Mouse (Mus musculus) naive thymus-derived CD4-positive, alpha-beta T cell, adult 2 months (primary cell): ENCODE data around the gene Mark1.

Experiments used
- DNase-seq: peaks from one replicate; pipeline ENCODE4 v3.0.0-alpha.2; 2011; ENCODE audit warnings: low read depth

The Mark1 gene

DNA sequence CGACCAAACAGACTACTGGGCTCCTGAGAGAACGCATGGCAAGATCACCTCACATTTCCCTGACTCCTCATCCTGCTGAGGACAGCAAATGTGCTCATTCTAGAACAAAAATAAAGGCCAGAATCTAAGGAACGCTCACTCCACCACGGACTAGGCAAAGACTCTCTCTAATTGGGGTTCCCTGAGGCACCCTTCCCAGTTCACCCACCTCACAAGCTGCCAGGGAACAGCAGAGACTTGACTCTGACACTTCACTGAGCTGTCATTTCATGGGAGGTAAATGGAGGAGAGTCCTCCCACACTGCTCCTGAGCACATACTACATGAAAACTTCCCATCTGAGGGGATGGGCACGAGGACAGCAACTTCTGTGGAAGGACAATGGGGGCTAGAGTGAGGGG lies 37.5 kb downstream of the Mark1 start:
- no peak for DNase-seq

DNA sequence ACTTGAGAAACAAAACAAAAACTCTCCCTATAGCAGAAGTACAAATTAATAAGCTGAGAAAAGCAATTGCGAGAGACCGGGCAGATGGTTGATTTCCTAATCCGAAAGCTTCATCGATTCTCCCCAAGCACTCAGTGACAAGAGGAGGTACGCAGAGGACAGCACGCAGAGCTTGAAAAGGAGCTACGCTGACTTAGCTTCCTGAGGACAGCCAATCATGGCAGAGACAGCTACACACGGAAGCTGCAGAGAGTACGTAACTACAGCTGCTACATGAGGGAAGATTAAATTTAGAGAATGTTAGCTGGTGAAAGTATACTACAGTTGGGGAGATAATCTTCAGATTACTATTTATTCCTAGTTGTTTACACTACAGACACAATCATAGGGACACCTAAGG lies 40.6 kb downstream of the Mark1 start:
- peak; percentile 9 for DNase-seq

DNA sequence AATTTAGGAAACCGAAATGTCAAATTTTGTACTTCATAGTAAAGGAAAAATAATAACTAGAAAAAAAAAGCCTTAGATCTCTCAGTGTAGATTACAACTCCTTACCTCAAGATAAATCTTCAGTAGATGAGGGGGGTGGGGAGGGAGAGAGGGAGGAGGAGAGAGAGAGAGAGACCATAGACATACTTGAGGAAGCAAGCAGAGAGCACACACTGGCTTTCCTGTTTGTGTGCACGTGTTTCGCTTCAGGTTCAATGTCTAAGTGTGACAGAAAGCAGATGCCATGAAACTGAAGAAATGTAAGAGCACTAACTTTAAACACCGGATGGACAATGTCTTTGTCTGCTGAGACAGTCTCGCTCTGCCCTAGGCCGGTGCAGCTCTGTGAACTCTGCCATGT lies 41.0 kb downstream of the Mark1 start:
- no peak for DNase-seq

DNA sequence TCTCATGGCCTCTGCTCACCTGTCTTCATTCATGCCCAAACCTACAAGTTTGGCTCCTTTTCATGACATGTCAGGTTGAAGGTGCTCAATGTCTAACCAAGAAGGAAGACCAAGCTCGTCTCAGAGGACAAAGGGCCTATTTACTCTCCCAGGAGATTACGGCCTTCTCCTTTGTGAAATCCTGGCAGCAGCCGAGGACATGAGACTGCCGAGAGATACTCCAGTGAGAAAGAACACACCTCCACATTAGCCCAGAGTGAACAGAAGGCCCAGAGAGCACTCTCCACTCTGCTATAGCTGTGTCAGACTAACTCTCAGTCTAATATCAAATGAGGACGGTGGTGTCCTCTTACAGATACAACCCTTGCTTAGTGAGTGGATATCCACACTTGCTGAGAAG lies 47.6 kb downstream of the Mark1 start:
- no peak for DNase-seq

DNA sequence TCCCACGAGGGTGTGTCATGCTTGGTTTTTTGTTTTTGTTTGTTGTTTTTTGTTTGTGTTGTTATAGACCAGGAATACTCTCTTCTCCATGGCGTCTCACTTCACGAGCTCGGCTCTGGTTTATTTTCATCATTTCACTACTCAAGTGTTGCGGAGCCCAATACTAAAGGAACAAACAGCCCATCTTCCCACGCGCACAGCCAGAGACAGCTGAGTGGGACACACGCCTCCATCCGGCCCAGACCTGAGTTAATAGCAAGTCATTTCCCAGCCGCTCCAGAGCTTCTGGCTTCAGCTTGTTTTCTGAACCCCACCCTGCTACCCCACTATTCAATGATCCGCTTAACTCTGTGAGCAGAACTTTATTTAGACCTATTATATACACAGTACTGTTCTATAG lies 48.3 kb downstream of the Mark1 start:
- no peak for DNase-seq

DNA sequence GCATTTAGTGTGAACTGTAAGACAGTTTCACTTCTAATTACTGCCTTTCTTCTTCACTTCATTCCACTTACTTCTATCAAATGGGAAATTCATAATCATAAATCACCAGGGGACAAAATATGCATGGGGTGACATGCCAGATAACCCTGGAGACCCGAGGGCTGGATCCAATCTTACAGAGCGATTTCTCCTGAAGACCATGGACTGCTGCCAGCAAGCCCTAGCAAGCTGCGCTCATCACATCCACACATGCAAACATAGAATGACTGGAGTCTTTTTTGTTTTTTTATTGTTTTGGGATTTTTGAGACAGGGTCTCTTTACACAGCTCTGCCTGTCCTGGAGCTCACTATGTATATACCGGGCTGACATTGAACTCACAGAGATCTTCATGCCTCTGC lies 61.3 kb downstream of the Mark1 start:
- no peak for DNase-seq

DNA sequence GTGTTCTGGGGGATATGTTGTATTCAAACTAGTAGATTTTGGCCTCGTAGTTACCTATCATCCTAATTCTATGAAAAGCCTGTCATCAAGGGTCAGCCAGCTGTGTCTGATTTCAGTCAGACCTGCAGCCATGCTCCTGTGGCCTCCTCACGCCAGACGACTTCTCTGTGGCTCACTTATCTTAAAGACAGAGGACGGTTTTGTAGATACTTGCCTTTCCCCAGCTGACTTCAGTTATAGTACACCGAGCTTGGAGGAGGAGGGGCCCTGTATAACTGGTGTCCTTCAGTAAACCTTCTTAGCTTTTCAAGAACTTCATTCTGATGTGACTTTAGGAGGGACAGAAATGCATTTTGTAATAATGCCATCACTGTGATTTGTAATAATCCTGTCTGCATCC lies 63.4 kb downstream of the Mark1 start:
- DNase-seq, result no peak

DNA sequence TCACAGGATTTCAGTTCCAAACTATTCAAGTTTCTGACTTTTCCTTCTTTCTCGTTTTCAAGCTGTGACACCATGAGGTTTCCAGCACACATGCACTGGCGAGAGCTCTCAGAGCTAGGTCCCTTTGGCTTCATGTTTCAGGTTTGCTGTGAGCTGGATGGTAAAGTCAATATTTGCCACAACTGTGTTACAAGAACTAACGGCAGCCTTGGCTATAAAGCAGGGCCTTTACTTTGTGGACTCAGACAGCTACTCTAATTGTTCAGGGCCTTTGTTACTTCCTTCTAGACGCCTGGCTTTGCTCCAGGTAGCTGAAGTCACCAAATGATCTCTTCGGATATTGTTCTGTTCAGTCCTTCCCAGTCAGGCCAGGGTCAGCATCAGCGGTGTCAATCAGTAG lies 63.9 kb downstream of the Mark1 start:
- no peak for DNase-seq

DNA sequence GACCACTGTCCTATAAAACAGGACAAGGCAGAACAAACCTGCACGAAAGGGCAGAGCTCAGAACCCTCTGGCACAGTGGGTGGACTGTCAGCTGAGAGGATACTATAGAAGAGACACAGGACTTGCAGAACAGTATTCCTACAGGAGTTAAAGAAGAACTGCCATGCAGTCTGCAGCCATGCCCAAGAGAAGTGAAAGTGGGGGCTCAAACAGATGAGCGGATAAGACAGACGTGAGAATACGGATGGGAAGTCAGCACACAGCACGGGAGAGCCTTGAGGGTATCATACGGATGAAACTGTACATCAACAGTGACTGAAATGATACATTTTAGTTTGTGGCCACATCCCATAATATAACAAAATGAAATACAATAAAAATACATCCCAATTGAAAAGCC lies 68.3 kb downstream of the Mark1 start:
- no peak for DNase-seq

DNA sequence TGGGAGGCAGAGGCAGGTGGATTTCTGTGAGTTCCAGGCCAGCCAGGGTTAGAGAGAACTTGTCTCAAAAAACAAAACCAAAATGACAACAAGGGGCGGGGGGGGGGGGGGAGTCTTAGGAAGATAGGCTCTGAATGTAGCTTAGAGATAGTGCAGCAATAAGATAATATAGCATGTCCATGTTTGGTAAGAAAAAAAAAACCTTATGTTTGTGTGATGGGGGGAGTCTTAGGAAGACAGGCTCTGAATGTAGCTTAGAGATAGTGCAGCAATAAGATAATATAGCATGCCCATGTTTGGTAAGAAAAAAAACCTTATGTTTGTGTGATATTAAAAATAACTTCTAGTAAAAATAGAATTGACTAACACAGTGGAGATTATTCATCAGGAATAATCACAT lies 71.0 kb downstream of the Mark1 start:
- no peak for DNase-seq

DNA sequence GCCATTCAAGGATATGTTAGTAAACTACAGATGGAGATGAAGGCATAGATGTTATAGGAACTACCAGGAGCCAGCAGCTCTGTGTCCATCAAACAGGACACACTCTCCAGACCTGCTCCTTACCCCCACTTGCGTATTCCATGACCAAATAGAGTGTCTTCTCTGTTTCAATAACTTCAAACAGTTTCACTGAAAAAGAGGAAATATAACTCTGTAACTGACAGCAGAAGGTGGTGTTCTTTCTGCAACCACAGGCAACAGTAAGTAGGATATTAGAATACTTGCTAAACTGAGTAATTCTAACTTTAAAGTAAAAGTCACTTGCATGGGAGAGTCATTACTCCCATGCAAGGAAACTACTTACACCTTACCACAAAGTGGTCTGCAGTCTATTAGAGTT lies 71.5 kb downstream of the Mark1 start:
- DNase-seq, result no peak

DNA sequence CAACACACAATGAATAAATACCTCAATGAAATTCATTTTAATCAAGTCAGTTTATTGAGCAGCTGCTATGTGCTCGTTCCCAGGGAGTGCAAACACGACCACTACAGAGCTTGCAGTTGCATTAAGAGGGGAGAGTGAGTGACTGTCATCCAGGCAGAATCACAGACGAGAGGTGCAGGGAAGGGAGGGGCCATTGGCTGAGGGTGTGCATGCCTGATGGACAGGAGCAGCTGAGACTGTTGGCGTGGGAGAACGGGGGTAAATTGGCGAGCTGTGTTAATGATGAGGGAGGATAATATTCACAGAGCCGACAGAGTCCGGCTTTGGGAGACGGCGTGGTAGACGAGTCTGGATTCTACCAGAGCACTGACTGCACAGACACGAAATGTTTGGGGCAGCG lies 76.5 kb downstream of the Mark1 start:
- no peak for DNase-seq

DNA sequence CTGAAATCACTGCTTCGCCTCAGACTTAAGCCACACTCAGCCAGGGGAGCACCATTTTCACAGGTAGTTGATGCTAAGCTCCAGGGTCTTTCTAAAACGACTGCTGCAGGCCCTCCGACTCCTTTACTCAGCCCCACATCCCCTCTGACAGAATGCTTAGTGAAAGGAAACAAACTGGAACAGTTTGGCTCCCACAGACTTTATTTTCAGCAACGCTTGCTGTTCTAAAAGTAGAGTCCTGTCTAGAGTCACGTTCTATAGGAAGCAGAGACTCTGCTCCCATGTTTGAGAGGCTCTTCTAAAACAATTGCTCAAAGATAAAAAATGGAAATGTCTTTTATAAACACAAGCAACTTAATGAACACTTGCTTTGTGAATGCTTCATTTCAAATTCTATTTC lies 79.3 kb downstream of the Mark1 start:
- DNase-seq, result no peak

DNA sequence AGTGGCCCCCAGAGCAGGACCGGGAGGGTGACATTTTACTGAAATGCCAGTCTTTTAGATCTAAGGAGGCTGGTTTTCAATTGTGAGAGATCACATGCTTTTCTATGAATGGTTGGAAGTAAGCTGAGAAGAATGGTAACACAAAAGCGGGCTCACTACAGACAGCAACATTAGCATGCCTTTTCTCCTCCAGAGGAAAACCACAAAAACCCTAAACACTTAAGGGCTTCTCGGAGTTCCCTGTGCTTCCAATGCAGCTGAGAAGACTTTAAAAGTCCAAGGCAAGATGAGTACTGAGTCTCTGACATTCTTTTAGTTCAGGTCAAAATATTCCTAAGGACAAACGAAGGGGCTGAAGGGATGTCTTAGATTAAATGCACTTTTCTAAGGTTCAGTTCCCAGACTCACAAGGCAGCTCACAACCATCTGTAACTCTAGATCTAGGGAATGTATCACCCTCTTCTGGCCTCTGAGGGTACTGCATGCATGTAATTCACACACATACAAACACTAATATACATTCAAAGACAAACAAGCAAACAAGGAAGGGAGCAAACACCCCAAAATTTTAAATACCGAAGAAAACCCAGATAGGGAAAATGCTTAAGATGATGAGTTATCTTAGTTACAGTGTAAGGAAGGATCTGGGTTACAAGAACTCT lies 81.0 kb downstream of the Mark1 start:
- peak; percentile 30 for DNase-seq

DNA sequence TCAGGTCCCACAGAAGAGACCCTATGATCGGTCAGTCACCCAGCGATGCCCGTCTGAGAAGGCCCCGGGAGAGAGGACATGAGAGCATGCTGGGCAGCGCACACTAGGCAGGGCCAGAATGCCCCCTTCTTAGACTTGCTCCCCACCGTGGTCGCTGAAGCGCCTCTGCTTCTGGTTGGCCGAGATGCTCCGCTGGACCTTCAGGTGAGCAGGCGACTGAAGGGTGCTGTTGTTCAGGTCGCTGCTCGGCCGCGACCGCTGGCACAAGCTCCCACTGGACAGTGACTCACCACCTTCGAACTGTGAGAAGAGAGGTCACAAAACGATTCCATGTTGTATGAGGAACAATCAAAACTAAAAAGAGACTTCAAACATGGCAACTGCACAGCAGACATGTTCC lies 87.0 kb downstream of the Mark1 start:
- DNase-seq, result no peak

DNA sequence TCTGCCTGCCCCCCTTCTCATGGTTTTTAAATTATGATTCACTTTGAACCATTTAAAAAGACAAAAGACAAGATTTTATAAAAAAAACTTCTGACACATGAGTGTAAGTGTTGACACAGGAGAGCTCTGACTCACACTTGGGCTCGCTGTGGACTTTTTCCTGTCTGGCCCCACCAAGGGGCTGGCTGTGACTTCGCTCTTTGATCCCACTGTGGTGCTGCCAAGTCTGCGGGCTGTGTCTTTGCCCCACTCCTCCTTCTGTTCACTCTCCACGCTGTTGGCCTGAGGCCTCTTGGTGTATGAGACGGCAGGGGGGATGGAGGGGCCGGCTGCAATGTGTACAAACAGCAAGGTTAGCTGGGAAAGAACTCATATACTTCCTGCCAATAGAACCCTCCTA lies 87.5 kb downstream of the Mark1 start:
- no peak for DNase-seq

DNA sequence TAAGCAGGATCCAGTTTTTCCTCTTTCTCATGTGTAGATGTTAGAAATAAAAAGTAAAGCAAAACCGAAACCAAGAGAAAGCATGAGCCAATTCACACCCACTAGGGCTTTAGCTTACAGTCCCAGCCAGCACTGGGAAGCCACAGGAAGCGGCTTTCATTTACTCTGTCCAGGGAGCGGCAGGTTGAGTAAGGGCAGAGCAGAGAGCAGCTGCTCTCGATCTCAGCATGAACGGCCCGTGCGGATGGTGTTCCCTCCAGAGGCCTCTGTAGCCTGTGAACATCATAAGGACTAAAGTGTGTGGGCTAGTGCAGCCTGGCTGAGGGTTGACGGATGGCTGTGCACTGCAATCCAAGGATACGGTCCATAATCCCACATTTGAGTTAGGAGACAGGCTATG lies 90.8 kb downstream of the Mark1 start:
- DNase-seq, result peak; percentile 27

DNA sequence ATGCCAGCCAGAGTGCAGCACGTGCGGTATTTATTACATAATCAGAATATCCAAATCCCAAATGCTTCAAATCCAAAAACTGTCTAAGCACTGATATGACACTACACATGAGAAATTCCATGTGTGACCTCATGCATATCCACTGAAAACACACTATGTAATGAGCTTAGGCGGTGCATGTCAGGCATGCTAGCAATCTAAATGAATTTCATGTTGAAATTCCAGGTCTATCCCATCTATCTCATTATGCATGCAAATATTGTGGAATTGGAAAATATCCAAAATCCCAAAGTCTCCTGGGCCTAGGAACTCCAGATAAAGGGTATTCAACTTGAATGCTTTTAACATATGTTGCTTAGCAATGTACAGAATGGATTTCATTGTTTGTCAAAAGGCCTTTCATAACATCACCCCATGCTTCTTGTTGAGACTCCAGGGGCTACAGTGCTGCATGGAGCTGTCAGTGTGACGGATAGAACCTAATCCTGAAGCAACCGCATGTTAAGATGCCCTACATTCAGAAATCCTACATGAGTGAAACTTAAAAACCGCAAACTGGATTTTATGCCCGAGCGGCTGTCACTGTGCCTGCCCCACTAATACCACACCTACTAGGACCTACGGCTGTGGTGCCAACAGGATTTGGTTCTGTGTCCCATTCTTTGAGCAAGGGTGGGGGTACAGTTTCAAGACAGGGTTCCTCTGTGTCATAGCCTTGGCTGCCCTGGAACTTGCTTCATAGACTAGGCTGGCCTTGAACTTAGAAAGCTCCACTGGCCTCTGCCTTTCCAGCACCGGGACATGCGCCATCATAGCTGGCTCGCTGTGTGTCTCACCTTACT lies 93.2 kb downstream of the Mark1 start:
- no peak for DNase-seq

DNA sequence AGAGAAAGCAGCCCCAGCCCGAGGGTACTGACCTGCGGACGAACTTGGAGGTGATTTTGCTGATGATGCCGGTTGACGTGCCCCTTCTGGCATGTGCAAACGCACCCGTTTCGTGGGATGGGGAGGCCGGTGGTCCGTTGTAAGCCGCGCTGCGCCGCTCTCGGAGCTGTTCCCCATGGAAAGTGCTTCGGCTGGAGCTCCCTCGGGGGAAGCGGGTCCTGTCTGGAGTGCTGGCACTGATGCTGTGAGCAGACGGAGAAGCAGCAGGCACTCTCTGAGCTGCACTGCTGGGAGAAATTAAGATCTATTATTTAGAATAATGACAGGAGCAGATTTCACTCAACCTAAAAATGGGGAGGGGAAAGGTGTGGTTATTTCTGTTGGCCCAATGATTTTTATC lies 94.0 kb downstream of the Mark1 start:
- DNase-seq, result no peak

DNA sequence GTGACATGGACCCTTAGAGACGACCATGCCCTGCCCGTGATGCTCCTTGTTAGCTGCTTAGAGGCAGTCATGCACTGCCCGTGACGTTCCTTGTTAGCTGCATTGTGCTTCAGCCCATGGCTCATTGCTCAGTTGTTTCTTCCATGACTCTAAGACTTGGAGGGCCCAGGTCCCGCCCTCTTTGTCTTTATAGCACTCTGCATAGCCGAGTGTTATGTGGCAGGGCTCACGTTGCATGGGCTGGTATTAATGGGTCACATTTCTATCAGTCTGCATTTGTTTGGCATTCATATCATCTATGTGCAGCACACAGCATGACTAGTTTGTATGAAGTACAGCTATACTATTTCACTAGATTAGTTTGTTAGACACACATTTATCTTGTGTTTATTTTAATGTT lies 95.7 kb downstream of the Mark1 start:
- no peak for DNase-seq

DNA sequence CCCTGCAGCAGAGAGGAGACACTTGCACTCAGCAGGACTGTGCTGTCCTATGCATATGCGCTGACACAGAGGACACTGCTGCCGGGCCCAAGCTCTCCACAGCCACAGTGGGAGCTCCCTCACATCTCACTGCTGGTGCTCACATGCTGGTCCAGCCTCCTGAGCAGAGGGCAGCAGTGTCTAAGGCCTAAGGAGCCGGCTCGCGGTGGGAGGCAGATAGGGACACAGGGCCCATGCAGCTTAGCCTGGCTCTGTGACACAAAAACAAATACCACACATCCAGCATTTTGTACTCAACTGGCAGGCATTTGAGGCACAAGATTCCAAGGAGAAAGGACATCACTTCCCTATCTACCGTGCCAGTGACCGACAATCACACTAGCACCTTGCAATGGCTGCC lies 96.5 kb downstream of the Mark1 start:
- no peak for DNase-seq

DNA sequence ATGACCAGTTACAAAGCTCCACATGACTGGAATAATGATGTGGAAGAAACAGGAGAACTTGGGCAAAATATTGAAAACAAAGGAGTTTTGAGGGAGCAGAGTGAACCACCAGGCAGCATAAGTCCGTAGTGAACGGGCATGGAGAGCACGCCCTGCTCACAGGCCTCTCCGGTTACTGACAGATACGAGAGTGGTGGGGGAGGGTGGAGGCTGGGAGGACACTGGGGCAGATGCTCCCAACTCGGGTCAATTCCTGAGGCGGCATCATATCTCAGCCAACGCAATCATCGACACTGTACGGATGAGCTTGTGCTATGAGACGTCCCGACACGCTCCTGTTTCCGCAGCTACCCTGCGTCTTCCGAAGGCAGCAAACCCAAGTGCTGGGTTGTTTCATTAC lies 102.0 kb downstream of the Mark1 start:
- DNase-seq, result no peak

DNA sequence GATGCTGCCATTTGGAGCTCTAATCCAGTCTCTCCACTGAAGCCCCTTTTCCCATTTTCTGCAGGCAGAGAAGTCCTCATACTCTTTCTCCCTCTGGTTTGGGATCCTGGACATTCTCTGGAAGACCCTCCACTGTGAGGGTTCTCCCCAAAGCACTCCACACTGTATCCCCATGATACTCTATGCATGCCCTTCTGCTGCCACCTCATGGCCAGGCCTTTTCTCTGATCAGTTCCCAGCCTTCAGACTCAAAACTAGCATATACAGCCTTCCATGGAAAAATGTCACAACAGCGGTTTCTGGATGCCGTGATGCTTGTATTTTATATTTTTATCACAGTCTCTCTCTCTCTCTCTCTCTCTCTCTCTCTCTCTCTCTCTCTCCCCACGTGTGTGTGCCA lies 107.4 kb downstream of the Mark1 start:
- DNase-seq, result no peak

DNA sequence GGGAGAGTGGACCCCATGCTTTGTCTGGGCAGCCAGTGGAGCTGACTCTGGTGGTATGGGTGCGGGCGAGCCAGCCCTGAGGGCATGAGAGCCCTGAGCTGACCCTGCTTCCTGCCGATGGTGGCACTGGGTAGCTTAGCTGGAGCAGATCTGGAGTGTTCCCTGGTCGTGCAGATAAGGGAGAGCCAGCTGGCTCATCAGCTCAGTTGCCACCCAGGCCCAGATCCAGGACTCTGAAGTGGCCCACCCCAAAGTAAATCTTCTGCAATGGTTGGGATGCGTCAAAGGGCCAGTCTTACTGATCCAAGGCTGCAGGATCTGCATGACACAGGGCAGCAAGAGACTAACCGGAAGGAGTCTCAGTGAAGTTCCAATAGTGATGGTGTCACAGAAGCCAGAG lies 109.9 kb downstream of the Mark1 start:
- no peak for DNase-seq
